Mouse (Mus musculus): Measurements from ENCODE around the gene Slc35a5. TPM values are rescaled to one million over a fixed set of nuclear protein-coding genes. Genes with fewer than 3 reads are reported as not detected.

The Slc35a5 gene
- 1 to 10 TPM; 3.6 to 3.8 TPM for total RNA-seq (2021)
- long read RNA-seq, experiment 1, full-length matches to known transcripts: 4 of 5 reads
- long read RNA-seq, experiment 1, partial matches to known transcripts: 0 of 5 reads
- long read RNA-seq, experiment 1, other reads (novel, unspliced or antisense): 1 of 5 reads
- long read RNA-seq, experiment 2, full-length matches to known transcripts: 2 of 2 reads
- long read RNA-seq, experiment 2, partial matches to known transcripts: 0 of 2 reads
- long read RNA-seq, experiment 2, other reads (novel, unspliced or antisense): 0 of 2 reads

- no peak for TF ChIP-seq CTCF (IDR thresholded peaks at IDR 0.05)
- intact Hi-C loops (cut with DNase I): loop anchor here (5.0 to 10.0 kb wide), 2 partner anchors 66 to 414 kb away; partner anchors contain the start of genes Ccdc80 and Gtpbp8
Observed at GRCm38 (mm10) chr16:45158522-45159388, at the start of gene Slc35a5, which contains the start of gene Atg3. TSS of gene Slc35a5 (minus strand) at chr16:45158706. TSS of gene Atg3 (plus strand) at chr16:45158785.

GRCm38 (mm10) chr16:45204859-45205670, 46.6 kb upstream of the Slc35a5 start:
- no peak for DNase-seq
- no peak overlapping the region for H3K27ac ChIP-seq
- H3K4me3 ChIP-seq: no peak overlapping the region
- no peak for TF ChIP-seq CTCF (IDR thresholded peaks at IDR 0.05)
- intact Hi-C loops (cut with DNase I): no loop called here

More at GRCm38 (mm10) chr16:45158522-45159388, at the start of gene Slc35a5, which contains the start of gene Atg3:
- DNase-seq: peak; percentile 97
- Histone ChIP-seq H3K27ac (peak within 1 kb of the TSS; percentile 97), H3K4me3 (peak within 1 kb of the TSS; percentile 80)

- intact Hi-C loops (cut with DNase I): no loop called here
- DNase-seq: no peak
- H3K27ac ChIP-seq: no peak overlapping the region
- no peak for TF ChIP-seq CTCF (IDR thresholded peaks at IDR 0.05)
- no peak overlapping the region for H3K4me3 ChIP-seq
Observed at GRCm38 (mm10) chr16:45204438-45204837, 45.9 kb upstream of the Slc35a5 start.

GRCm38 (mm10) chr16:45201395-45201794, 42.9 kb upstream of the Slc35a5 start:
- intact Hi-C loops (cut with DNase I): no loop called here
- no peak for TF ChIP-seq CTCF (IDR thresholded peaks at IDR 0.05)
- Histone ChIP-seq H3K4me3 (no peak overlapping the region), H3K27ac (no peak overlapping the region)
- no peak for DNase-seq

GRCm38 (mm10) chr16:45196816-45197215, 38.3 kb upstream of the Slc35a5 start:
- no peak overlapping the region for H3K27ac ChIP-seq
- DNase-seq: peak; percentile 35
- TF ChIP-seq CTCF (IDR thresholded peaks at IDR 0.05): peak; percentile 76

GRCm38 (mm10) chr16:45192613-45193012, 34.1 kb upstream of the Slc35a5 start:
- DNase-seq: peak; percentile 68
- H3K27ac ChIP-seq: no peak overlapping the region
- no peak overlapping the region for H3K4me3 ChIP-seq
- TF ChIP-seq CTCF (IDR thresholded peaks at IDR 0.05): peak; percentile 93
- intact Hi-C loops (cut with DNase I): loop anchor here (1.0 kb wide), 1 partner anchor 436 kb away; no protein-coding TSS in a partner anchor

More at GRCm38 (mm10) chr16:45196816-45197215, 38.3 kb upstream of the Slc35a5 start:
- H3K4me3 ChIP-seq: no peak overlapping the region
- intact Hi-C loops (cut with DNase I): loop anchor here (2.0 kb wide), 1 partner anchor 218 kb away; no protein-coding TSS in a partner anchor

- intact Hi-C loops (cut with DNase I): no loop called here
- TF ChIP-seq CTCF (IDR thresholded peaks at IDR 0.05): no peak
- DNase-seq: no peak
- no peak overlapping the region for H3K27ac ChIP-seq
- no peak overlapping the region for H3K4me3 ChIP-seq
Observed at GRCm38 (mm10) chr16:45181824-45182223, 23.3 kb upstream of the Slc35a5 start.

DNA sequence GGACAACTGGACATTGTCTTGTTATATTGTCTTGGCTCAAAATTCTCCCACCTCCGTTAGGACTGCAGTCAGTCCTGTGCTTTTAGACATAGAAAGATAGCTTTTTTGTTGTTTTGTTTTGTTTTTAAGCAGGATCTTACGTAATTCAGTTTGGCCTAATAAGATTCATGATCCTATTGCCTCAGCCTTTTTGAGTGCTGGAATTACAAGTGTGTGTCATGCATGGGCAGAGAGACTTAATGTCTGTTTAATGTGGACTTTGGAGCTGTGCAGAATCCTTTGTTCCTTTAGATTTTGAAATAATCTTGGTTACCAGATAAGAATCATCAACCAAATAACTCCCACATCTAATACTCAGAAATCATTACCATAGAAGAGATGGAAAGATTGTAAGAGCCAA, 20.0 kb upstream of the Slc35a5 start:
- DNase-seq: no peak
- intact Hi-C loops (cut with DNase I): no loop called here
- TF ChIP-seq CTCF (IDR thresholded peaks at IDR 0.05): no peak
- H3K4me3 ChIP-seq: no peak overlapping the region
- H3K27ac ChIP-seq: no peak overlapping the region

GRCm38 (mm10) chr16:45159389-45159716, 847 bp upstream of the Slc35a5 start:
- no peak for TF ChIP-seq CTCF (IDR thresholded peaks at IDR 0.05)
- Histone ChIP-seq H3K27ac (peak overlapping the region; percentile 97), H3K4me3 (peak overlapping the region; percentile 80)
- no peak for DNase-seq
- intact Hi-C loops (cut with DNase I): loop anchor here (5.0 to 10.0 kb wide), 2 partner anchors 67 to 415 kb away; partner anchors contain the start of genes Ccdc80 and Gtpbp8

GRCm38 (mm10) chr16:45158136-45158521, 377 bp downstream of the Slc35a5 start:
- peak; percentile 80 for DNase-seq
- no peak for TF ChIP-seq CTCF (IDR thresholded peaks at IDR 0.05)
- intact Hi-C loops (cut with DNase I): loop anchor here (5.0 to 10.0 kb wide), 2 partner anchors 66 to 413 kb away; partner anchors contain the start of genes Ccdc80 and Gtpbp8
- peak overlapping the region; percentile 97 for H3K27ac ChIP-seq
- peak overlapping the region; percentile 80 for H3K4me3 ChIP-seq

DNA sequence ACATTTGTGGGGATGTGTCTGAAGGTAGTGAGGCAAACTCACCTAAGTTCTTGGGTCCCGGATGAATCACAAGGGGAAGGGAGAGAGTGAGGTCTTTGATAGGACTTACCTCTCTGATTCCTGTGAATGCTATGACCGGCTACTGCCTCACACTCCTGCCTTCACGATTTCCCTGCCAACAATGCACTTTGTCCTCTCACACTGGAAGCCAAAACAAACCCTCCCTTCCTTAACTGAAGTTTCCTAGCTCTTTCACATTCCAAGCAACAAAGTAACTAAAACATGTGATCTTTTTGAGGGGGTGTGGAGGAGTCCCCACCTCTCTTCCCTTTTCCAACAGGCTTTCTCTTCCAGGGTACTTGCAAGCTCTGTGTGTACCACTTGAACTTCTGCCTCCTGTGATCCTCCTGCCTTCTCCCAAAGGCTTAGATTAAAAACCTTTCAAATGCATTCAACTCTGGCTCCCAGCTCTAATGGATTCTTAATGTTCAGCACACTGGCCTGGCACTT, 3.7 kb downstream of the Slc35a5 start:
- Histone ChIP-seq H3K27ac (no peak overlapping the region), H3K4me3 (no peak overlapping the region)
- DNase-seq: no peak
- intact Hi-C loops (cut with DNase I): loop anchor here (5.0 to 10.0 kb wide), 2 partner anchors 62 to 410 kb away; partner anchors contain the start of genes Ccdc80 and Gtpbp8
- TF ChIP-seq CTCF (IDR thresholded peaks at IDR 0.05): no peak
